Mouse (Mus musculus) olfactory bulb, adult 2 months (tissue): ENCODE measurements around the gene Lsamp. TPM values are rescaled to one million over a fixed set of nuclear protein-coding genes. Genes with fewer than 3 reads are reported as not detected.
"Not testable (repeated sequence)": the region's sequence is repeated elsewhere in the genome, so short reads cannot be mapped to it uniquely, and the experiment has no call there.

Source experiments
- H3K27ac ChIP-seq: fragments of 200-500 bp; 2 replicates; pipeline ENCODE4 v1.5.1; 2012; ENCODE audit warnings: low read depth, low read length; ENCODE audit not compliant: insufficient read depth
- H3K4me1 ChIP-seq: fragments of 200-500 bp; 2 replicates; pipeline ENCODE4 v1.6.1; 2012; ENCODE audit warnings: low read length; ENCODE audit not compliant: control insufficient read depth, insufficient read depth
- H3K4me3 ChIP-seq: fragments of 200-500 bp; 2 replicates; pipeline ENCODE4 v1.5.1; 2012; ENCODE audit warnings: mild to moderate bottlenecking, low read depth, low read length, moderate library complexity; ENCODE audit not compliant: insufficient read depth
- CTCF ChIP-seq: fragments of 200-500 bp; IDR thresholded peaks from 2 replicates; pipeline ENCODE4 v1.5.1; 2012; ENCODE audit warnings: low read depth, mild to moderate bottlenecking, low read length, moderate library complexity; ENCODE audit not compliant: insufficient read depth
- POLR2A ChIP-seq: fragments of 200-500 bp; IDR thresholded peaks from 2 replicates; pipeline ENCODE4 v1.6.1; 2012; ENCODE audit warnings: mild to moderate bottlenecking, low read depth, low read length, moderate library complexity; ENCODE audit not compliant: insufficient read depth
- WGBS: fragments of 180-500 bp; shearing (Covaris S2); methylation state at CpG from one replicate; pipeline ENCODE4 v1.1.7; 2018; 5-methylcytosine and 5-hydroxymethylcytosine counted together
- polyA plus RNA-seq: library from polyadenylated mRNA; stranded (reverse); fragments of >200 nt; gene quantifications from 2 replicates; pipeline ENCODE4 v1.2.4, GENCODE M21; 2012; ENCODE audit warnings: low replicate concordance; ENCODE audit not compliant: missing spikeins, insufficient read depth, insufficient read length

The Lsamp gene
- polyA plus RNA-seq, 1 experiment = 34.4 TPM

DNA sequence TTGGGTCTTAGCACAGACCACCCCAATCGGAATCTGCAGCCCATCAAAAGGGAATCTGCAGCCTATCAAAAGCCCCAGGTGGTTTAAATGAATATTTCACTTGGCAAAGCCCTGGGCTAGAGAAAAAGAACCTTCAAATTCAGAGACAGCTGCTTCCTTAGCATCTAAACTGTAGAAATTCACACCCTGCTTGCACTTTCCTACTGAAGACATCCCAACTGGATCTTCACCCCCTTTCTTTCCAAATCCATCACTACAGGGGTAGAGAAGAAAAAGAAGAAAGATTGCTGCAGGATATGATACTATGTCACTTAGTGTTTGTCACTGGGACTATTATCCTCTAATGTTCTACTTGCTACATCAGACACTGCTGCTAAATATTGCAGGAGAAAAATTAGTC lies 1981.5 kb downstream of the Lsamp start:
- WGBS = 73% methylated on average over 1 of the region's 1 CpGs
- Histone ChIP-seq H3K4me1 (no peaks in the 10 kb centered on the region), H3K27ac (no peak overlapping the region), H3K4me3 (no peak overlapping the region)
- TF ChIP-seq POLR2A (no peak), CTCF (no peak)

DNA sequence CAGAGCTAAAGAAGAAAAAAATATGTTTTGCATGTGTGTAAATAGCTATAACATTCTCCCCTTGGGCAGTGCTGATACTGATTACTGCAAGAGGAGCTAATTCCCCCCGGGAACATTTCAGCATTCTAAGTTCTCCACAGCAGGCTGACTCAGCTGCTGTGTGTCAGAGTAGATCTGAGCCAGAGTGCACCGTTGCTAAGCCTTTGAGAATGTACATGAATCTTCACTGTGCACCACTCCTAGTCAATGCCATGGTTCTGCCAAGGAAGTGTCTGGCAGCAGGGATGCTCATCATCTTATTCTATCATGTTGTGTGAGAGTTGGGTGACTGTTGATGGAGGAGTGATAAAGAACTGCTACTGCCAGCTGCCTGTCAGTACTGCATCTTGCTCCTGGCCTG lies 1985.1 kb downstream of the Lsamp start:
- H3K4me1 ChIP-seq = no peaks in the 10 kb centered on the region
- no peak for TF ChIP-seq POLR2A
- no peak for TF ChIP-seq CTCF
- 20% methylated on average over 2 of the region's 2 CpGs for WGBS
- no peak overlapping the region for H3K27ac ChIP-seq
- no peak overlapping the region for H3K4me3 ChIP-seq

DNA sequence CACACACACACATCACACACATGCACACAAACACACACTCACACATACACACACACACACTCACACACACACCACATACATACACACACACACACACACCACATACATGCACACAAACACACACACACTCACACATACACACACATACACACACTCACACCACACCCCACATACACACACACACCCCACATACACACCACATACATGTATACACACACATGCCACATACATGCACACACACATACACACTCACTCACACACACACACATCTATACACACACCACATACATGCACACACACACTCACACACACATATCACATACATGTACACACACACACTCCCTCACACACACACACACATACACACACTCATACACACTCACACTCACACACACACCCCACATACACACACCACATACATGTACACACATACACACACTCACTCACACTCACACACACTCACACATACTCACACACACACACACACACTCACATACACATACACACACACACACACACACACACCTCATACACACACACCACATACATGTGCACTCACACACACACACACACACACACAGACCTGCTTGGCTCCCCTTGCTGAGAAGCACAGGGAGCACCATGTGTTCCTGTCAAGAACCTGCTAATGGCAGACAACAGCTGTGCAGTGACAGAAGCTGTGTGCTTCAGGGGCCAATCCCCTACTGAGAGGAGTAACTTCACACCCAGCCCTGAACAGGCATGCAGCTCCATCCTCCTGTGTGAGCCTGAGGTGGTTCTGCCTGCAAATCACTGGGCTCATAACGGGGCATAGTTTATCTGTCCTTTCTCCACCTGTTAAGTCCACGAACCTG lies 1990.9 kb downstream of the Lsamp start:
- TF ChIP-seq POLR2A (no peak), CTCF (no peak)
- Histone ChIP-seq H3K4me1 (peaks cover 8% of the 10 kb centered on the region), H3K27ac (no peak overlapping the region), H3K4me3 (no peak overlapping the region)
- WGBS = 72% methylated on average over 2 of the region's 2 CpGs

DNA sequence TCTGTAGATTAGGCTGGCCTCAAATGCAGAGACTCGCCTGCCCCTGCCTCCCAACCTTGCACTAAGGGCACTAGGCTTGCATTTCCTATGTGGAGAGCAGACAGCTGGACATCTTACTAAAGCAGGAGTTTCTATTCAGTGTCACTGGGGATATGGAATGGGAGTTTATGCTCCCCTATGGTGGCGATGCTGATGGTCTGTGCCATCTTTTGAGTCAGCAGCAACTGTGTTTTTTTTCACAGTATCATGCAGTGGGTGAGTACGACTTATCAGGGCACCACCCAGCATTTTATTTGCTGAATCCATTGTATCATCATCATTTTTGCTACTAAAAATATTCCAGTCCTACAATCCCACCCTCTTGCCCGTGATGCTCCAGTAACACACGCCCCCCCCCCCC lies 1992.7 kb downstream of the Lsamp start:
- TF ChIP-seq POLR2A (no peak), CTCF (no peak)
- H3K4me1 ChIP-seq = peaks cover 8% of the 10 kb centered on the region
- 39% methylated on average over 5 of the region's 5 CpGs for WGBS
- peak overlapping the region; percentile 85 for H3K27ac ChIP-seq
- H3K4me3 ChIP-seq = no peak overlapping the region

DNA sequence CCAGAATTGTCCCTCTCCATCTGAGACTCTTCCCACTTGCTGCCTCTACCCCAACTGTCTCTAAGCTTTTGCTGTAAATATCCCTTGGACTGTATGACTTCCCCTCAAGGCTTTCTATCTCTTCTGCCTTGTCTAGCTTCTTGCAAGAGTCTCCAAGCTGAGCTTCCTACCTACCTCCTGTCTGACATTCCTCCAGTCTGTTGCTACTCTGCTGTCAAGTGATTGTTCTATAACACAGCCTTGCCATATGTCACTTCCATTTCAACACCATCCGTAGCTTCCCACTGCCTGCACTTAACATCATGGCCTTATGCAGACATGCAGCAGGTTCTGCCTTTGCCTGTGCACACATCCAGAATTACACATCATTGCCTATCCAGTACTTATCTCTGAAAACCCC lies 2012.8 kb downstream of the Lsamp start:
- no peak overlapping the region for H3K27ac ChIP-seq

DNA sequence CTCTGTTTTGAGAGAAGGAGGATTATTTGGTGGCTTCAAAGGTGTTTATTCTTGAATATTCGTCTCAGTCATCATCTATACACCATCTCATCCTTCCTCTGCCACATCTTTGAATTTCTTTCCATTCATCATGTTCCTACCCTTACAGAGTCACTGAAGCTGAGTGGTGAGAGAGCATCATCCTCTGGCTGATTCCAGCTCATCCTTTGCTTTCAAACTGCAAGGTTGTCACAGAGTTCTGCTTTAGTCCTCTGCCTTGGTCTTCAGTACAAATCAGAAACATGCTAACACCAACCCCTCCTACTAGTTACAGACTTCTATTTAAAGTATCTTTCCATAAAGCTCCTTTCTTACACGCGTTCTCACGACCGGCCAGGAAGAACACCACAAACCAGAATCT lies 2018.8 kb downstream of the Lsamp start:
- 82% methylated on average over 5 of the region's 5 CpGs for WGBS
- Histone ChIP-seq H3K4me1 (no peaks in the 10 kb centered on the region), H3K27ac (no peak overlapping the region), H3K4me3 (no peak overlapping the region)
- TF ChIP-seq POLR2A (no peak), CTCF (no peak)

More for the DNA sequence above, 2012.8 kb downstream of the Lsamp start:
- WGBS = 66% methylated on average over 1 of the region's 1 CpGs
- H3K4me3 ChIP-seq = no peak overlapping the region
- no peaks in the 10 kb centered on the region for H3K4me1 ChIP-seq
- TF ChIP-seq POLR2A (no peak), CTCF (no peak)

DNA sequence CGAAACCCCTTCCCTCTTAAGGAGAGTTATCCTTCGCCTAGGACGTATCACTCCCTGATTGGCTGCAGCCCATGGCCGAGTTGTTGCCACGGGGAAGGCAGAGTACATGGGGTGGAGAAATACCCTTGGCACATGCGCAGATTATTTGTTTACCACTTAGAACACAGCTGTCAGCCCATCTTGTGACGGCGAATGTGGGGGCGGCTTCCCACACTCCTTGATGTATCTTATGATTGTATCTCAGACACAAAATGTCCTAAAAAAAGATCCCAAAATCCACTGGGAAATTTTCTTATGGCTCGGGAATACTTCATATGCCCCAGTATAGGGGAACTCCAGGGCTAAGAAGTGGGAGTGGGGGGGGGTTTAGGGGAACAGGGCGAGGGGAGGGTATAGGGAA lies 2019.3 kb downstream of the Lsamp start:
- H3K4me3 ChIP-seq, H3K27ac ChIP-seq, H3K4me1 ChIP-seq: not testable (repeated sequence)
- WGBS = 84% methylated on average over 11 of the region's 11 CpGs

DNA sequence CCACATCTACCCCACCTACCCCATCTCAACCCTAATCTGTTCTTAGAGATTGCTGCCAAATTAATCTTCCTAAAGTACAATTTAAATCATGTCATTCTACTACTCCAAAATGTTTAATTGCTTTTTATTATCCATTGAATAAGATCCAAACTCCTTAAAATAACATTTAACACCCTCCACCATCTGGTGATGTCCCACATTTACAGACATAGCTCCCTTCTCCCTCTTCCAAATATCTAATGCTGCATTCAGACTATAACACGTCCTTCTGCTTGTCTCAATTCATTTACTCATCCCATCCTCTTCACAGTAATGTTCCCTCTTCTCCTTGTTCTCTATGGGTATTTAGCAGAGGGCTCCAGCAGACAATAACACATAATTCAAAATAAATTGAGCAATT lies 2020.0 kb downstream of the Lsamp start:
- no peak overlapping the region for H3K4me3 ChIP-seq
- H3K4me1 ChIP-seq = no peaks in the 10 kb centered on the region
- TF ChIP-seq CTCF (no peak), POLR2A (no peak)
- 56% methylated on average over 1 of the region's 1 CpGs for WGBS
- H3K27ac ChIP-seq = no peak overlapping the region

DNA sequence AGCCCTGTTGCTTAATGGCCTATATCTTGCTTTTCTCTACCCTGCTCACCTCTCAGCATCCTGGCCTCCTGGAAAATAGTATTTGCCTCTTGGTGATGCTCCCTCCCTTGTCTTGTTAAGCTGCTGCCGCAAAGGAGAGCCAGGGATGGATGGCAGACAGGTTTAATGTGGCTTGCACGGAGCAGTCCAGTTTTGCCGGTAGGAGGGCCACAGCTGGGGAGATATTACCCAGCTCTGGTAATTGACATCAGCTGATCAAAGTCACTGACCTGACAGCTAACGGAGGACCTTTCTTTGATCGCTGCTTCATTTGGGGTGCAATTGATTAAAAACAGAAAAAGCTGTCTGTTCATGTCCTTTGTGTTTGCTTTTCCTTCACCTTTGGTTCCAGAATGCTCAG lies 2030.8 kb downstream of the Lsamp start:
- TF ChIP-seq POLR2A = no peak
- TF ChIP-seq CTCF = no peak
- WGBS = 71% methylated on average over 5 of the region's 5 CpGs
- Histone ChIP-seq H3K4me1 (no peaks in the 10 kb centered on the region), H3K4me3 (no peak overlapping the region), H3K27ac (no peak overlapping the region)

DNA sequence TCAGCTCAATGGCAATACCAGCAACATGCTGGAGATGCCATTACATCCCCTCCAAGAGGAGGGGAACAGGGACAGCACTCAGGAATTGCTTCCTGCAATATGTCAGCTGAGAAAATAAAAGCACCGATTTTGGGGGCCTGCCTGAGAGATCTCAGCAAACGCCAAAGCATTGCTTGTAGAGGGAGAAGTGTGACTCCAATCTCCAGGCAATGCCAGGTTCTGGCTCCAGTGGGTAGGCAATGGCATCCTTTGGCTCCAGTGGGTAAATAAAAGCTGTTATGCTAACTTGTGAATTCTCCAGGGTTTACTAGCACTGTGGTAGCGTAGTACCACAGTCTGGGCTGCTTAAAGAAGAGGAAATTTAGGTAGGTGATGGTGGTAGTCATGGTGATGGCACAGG lies 2031.3 kb downstream of the Lsamp start:
- Histone ChIP-seq H3K27ac (no peak overlapping the region), H3K4me3 (no peak overlapping the region), H3K4me1 (no peaks in the 10 kb centered on the region)
- WGBS = 64% methylated on average over 3 of the region's 3 CpGs
- no peak for TF ChIP-seq POLR2A
- TF ChIP-seq CTCF = no peak
